Mouse (Mus musculus): ENCODE measurements around the gene Ccdc61. TPM values are rescaled to one million over a fixed set of nuclear protein-coding genes. Genes with fewer than 3 reads are reported as not detected.
A peak's percentile ranks its signal among the peaks of the same experiment; 100 is the strongest.

Gene Ccdc61
- 32.9 and 34.0 TPM in 2 replicates for polyA plus RNA-seq (2016; fragmentation: Nextera tagmentation; extraction: Ambion mirVana)

- Histone ChIP-seq H3K27me3 (replicated peaks) (no peaks in the 10 kb centered on the region), H3K27ac (no peak within 1 kb of the TSS), H3K4me3 (peak within 1 kb of the TSS; percentile 52), H3K4me1 (peaks cover 19% of the 10 kb centered on the region), H3K36me3 (no peaks in the 10 kb centered on the region; the same call in 1 of the 2 replicates), H3K9ac (peak within 1 kb of the TSS; percentile 44), H3K9me3 (no peaks in the 10 kb centered on the region), H3K4me2 (replicated peaks) (peak within 1 kb of the TSS; percentile 74)
- under 1% methylated on average over 33 of the region's 33 CpGs for WGBS
- ATAC-seq (ENCODE audit: low FRiP score, low read depth) = peak; percentile 99
Measured at GRCm38 (mm10) chr7:18910241-18910831, at the start of gene Ccdc61. Ccdc61 (minus strand) TSS chr7:18910415.

GRCm38 (mm10) chr7:18959446-18959845, 49.2 kb upstream of the Ccdc61 start:
- Histone ChIP-seq H3K36me3 (peaks cover 31% of the 10 kb centered on the region), H3K9me3 (no peaks in the 10 kb centered on the region), H3K4me3 (no peak overlapping the region), H3K9ac (no peak overlapping the region), H3K27ac (no peak overlapping the region), H3K4me2 (replicated peaks) (no peak overlapping the region), H3K27me3 (replicated peaks) (peaks cover 24% of the 10 kb centered on the region), H3K4me1 (peaks cover 70% of the 10 kb centered on the region)
- WGBS = 59% methylated on average over 8 of the region's 8 CpGs
- ATAC-seq (ENCODE audit: low FRiP score, low read depth) = no peak

- Histone ChIP-seq H3K36me3 (peaks cover 42% of the 10 kb centered on the region), H3K4me2 (replicated peaks) (peak overlapping the region; percentile 69), H3K9ac (peak overlapping the region; percentile 59; the same call in 1 of the 2 replicates), H3K27me3 (replicated peaks) (peaks cover 14% of the 10 kb centered on the region), H3K4me3 (peak overlapping the region; percentile 40), H3K4me1 (peaks cover 59% of the 10 kb centered on the region), H3K27ac (no peak overlapping the region), H3K9me3 (no peaks in the 10 kb centered on the region)
- ATAC-seq (ENCODE audit: low FRiP score, low read depth) = peak; percentile 0; the same call in 1 of the 2 replicates
- WGBS = 2% methylated on average over 21 of the region's 21 CpGs
Measured at GRCm38 (mm10) chr7:18958384-18958766, 48.2 kb upstream of the Ccdc61 start.

GRCm38 (mm10) chr7:18957569-18958383, 47.6 kb upstream of the Ccdc61 start:
- peak; percentile 65 for ATAC-seq (ENCODE audit: low FRiP score, low read depth)
- H3K4me2 ChIP-seq (replicated peaks) = peak overlapping the region; percentile 69
- peaks cover 9% of the 10 kb centered on the region for H3K27me3 ChIP-seq (replicated peaks)
- H3K36me3 ChIP-seq = peaks cover 48% of the 10 kb centered on the region
- H3K9me3 ChIP-seq = no peaks in the 10 kb centered on the region
- WGBS = under 1% methylated on average over 103 of the region's 107 CpGs
- peak overlapping the region; percentile 59 for H3K9ac ChIP-seq
- H3K27ac ChIP-seq = peak overlapping the region; percentile 37
- peak overlapping the region; percentile 40 for H3K4me3 ChIP-seq
- H3K4me1 ChIP-seq = peaks cover 53% of the 10 kb centered on the region

- H3K27me3 ChIP-seq (replicated peaks) = no peaks in the 10 kb centered on the region
- H3K27ac ChIP-seq = no peak overlapping the region
- WGBS = 16% methylated on average over 15 of the region's 15 CpGs
- peaks cover 45% of the 10 kb centered on the region for H3K4me1 ChIP-seq
- no peaks in the 10 kb centered on the region for H3K9me3 ChIP-seq
- H3K4me3 ChIP-seq = no peak overlapping the region
- peak overlapping the region; percentile 49 for H3K4me2 ChIP-seq (replicated peaks)
- H3K9ac ChIP-seq = no peak overlapping the region
- peaks cover 56% of the 10 kb centered on the region for H3K36me3 ChIP-seq
- no peak for ATAC-seq (ENCODE audit: low FRiP score, low read depth)
Measured at GRCm38 (mm10) chr7:18951397-18951796, 41.2 kb upstream of the Ccdc61 start.

- Histone ChIP-seq H3K27ac (peak overlapping the region; percentile 82), H3K9me3 (no peaks in the 10 kb centered on the region), H3K4me3 (no peak overlapping the region), H3K4me2 (replicated peaks) (peak overlapping the region; percentile 49), H3K27me3 (replicated peaks) (no peaks in the 10 kb centered on the region), H3K4me1 (peaks cover 45% of the 10 kb centered on the region), H3K9ac (no peak overlapping the region), H3K36me3 (peaks cover 55% of the 10 kb centered on the region)
- 20% methylated on average over 18 of the region's 18 CpGs for WGBS
- ATAC-seq (ENCODE audit: low FRiP score, low read depth) = peak; percentile 13; the same call in 1 of the 2 replicates
Measured at GRCm38 (mm10) chr7:18950523-18951315, 40.5 kb upstream of the Ccdc61 start.

GRCm38 (mm10) chr7:18949781-18950522, 39.7 kb upstream of the Ccdc61 start:
- Histone ChIP-seq H3K9ac (0 out of 2 replicates have a peak overlapping the region, but pooled peaks have one; percentile 17), H3K36me3 (peaks cover 56% of the 10 kb centered on the region), H3K9me3 (no peaks in the 10 kb centered on the region), H3K4me3 (no peak overlapping the region), H3K4me2 (replicated peaks) (peak overlapping the region; percentile 49), H3K27me3 (replicated peaks) (no peaks in the 10 kb centered on the region), H3K4me1 (peaks cover 45% of the 10 kb centered on the region), H3K27ac (peak overlapping the region; percentile 82)
- WGBS = 17% methylated on average over 12 of the region's 12 CpGs
- peak; percentile 92 for ATAC-seq (ENCODE audit: low FRiP score, low read depth)

GRCm38 (mm10) chr7:18948151-18948550, 37.9 kb upstream of the Ccdc61 start:
- Histone ChIP-seq H3K36me3 (peaks cover 50% of the 10 kb centered on the region), H3K4me2 (replicated peaks) (peak overlapping the region; percentile 20; the same call in 1 of the 2 replicates), H3K9me3 (no peaks in the 10 kb centered on the region), H3K9ac (no peak overlapping the region), H3K4me3 (no peak overlapping the region), H3K27me3 (replicated peaks) (no peaks in the 10 kb centered on the region), H3K4me1 (peaks cover 59% of the 10 kb centered on the region), H3K27ac (peak overlapping the region; percentile 82)
- 42% methylated on average over 6 of the region's 6 CpGs for WGBS
- no peak for ATAC-seq (ENCODE audit: low FRiP score, low read depth)

GRCm38 (mm10) chr7:18942815-18943214, 32.6 kb upstream of the Ccdc61 start:
- Histone ChIP-seq H3K9ac (no peak overlapping the region), H3K36me3 (peaks cover 35% of the 10 kb centered on the region), H3K4me1 (peaks cover 60% of the 10 kb centered on the region), H3K4me2 (replicated peaks) (peak overlapping the region; percentile 50), H3K9me3 (no peaks in the 10 kb centered on the region), H3K27me3 (replicated peaks) (no peaks in the 10 kb centered on the region), H3K27ac (peak overlapping the region; percentile 27; the same call in 1 of the 2 replicates), H3K4me3 (no peak overlapping the region)
- 40% methylated on average over 9 of the region's 9 CpGs for whole genome bisulfite sequencing
- ATAC-seq (ENCODE audit: low FRiP score, low read depth) = peak; percentile 50

GRCm38 (mm10) chr7:18942376-18942775, 32.2 kb upstream of the Ccdc61 start:
- peak overlapping the region; percentile 50 for H3K4me2 ChIP-seq (replicated peaks)
- H3K4me1 ChIP-seq = peaks cover 59% of the 10 kb centered on the region
- WGBS = 0% methylated on average over 1 of the region's 1 CpGs
- ATAC-seq (ENCODE audit: low FRiP score, low read depth) = peak; percentile 84
- peaks cover 31% of the 10 kb centered on the region for H3K36me3 ChIP-seq
- H3K4me3 ChIP-seq = no peak overlapping the region
- peak overlapping the region; percentile 63 for H3K27ac ChIP-seq
- H3K9me3 ChIP-seq = no peaks in the 10 kb centered on the region
- no peaks in the 10 kb centered on the region for H3K27me3 ChIP-seq (replicated peaks)
- H3K9ac ChIP-seq = 0 out of 2 replicates have a peak overlapping the region, but pooled peaks have one; percentile 38

GRCm38 (mm10) chr7:18927759-18928158, 17.5 kb upstream of the Ccdc61 start:
- 48% methylated on average over 3 of the region's 3 CpGs for WGBS
- Histone ChIP-seq H3K4me2 (replicated peaks) (peak overlapping the region; percentile 77), H3K27ac (no peak overlapping the region), H3K27me3 (replicated peaks) (no peaks in the 10 kb centered on the region; the same call in 1 of the 2 replicates), H3K4me3 (peak overlapping the region; percentile 92), H3K9me3 (no peaks in the 10 kb centered on the region), H3K4me1 (peaks cover 59% of the 10 kb centered on the region), H3K9ac (peak overlapping the region; percentile 99), H3K36me3 (no peaks in the 10 kb centered on the region)
- no peak for ATAC-seq (ENCODE audit: low FRiP score, low read depth)

Data from neural tube, embryonic 12.5 days (tissue).